Mouse (Mus musculus) heart, postnatal 0 days (tissue): ENCODE results near the gene Sestd1. TPM values are rescaled to one million over a fixed set of nuclear protein-coding genes. Genes with fewer than 3 reads are reported as not detected.

Experiments used
- ATAC-seq: fragments of 200-750 bp; cut with Nextera tagmentation; 2 replicates; pipeline ENCODE4 v1.8.0; 2017; ENCODE audit warnings: low read depth, moderate number of reproducible peaks, moderate library complexity; ENCODE audit not compliant: insufficient read depth
- DNase-seq: peaks from one replicate; pipeline ENCODE4 v3.0.0-alpha.2; 2016; ENCODE audit warnings: low spot score
- H3K27ac ChIP-seq: fragments of 300-500 bp; sonication (generic); 2 replicates; pipeline ENCODE4 v1.5.1; 2014; ENCODE audit warnings: low read depth, mild to moderate bottlenecking
- H3K27me3 ChIP-seq: fragments of 300-500 bp; sonication (generic); 2 replicates; pipeline ENCODE4 v1.6.1; 2014; ENCODE audit warnings: low read length, mixed read lengths; ENCODE audit not compliant: control insufficient read depth, insufficient read depth
- H3K36me3 ChIP-seq: fragments of 300-500 bp; sonication (generic); replicated peaks from 2 replicates; pipeline ENCODE4 v1.6.1; 2014; ENCODE audit warnings: low read length, mixed read lengths; ENCODE audit not compliant: control insufficient read depth, insufficient read depth
- H3K4me1 ChIP-seq: fragments of 300-500 bp; sonication (generic); 2 replicates; pipeline ENCODE4 v1.6.1; 2014; ENCODE audit warnings: antibody characterized with exemption; ENCODE audit not compliant: control insufficient read depth, insufficient read depth
- H3K4me2 ChIP-seq: fragments of 300-500 bp; sonication (generic); 2 replicates; pipeline ENCODE4 v1.6.1; 2014; ENCODE audit warnings: low read depth, mild to moderate bottlenecking, low read length, moderate library complexity
- H3K4me3 ChIP-seq: fragments of 300-500 bp; sonication (generic); 2 replicates; pipeline ENCODE4 v1.5.1; 2014; ENCODE audit warnings: low read depth, low read length
- H3K9ac ChIP-seq: fragments of 300-500 bp; sonication (generic); replicated peaks from 2 replicates; pipeline ENCODE4 v1.6.1; 2014; ENCODE audit warnings: low read depth, low read length, mixed read lengths
- H3K9me3 ChIP-seq: fragments of 300-500 bp; sonication (generic); replicated peaks from 2 replicates; pipeline ENCODE4 v1.6.1; 2016; ENCODE audit warnings: low read length; ENCODE audit not compliant: control insufficient read depth
- CTCF ChIP-seq: IDR thresholded peaks from 2 replicates; pipeline ENCODE4 v1.5.1; 2016; ENCODE audit warnings: antibody characterized with exemption, control low read depth, low read depth
- EP300 ChIP-seq: IDR thresholded peaks from 2 replicates; pipeline ENCODE4 v1.6.1; 2016; ENCODE audit warnings: antibody characterized with exemption, low read depth
- WGBS: fragments of 180-500 bp; shearing (Covaris S2); extraction: QIAGEN DNeasy Blood & Tissue Kit; methylation state at CpG from one replicate; pipeline ENCODE4 v1.1.7; 2014; 5-methylcytosine and 5-hydroxymethylcytosine counted together
- polyA plus RNA-seq: library from polyadenylated mRNA; unstranded; fragments of >200 nt; fragmentation: Nextera tagmentation; extraction: Ambion mirVana; gene quantifications from 2 replicates; pipeline ENCODE4 v1.2.1, GENCODE M21; 2015
- total RNA-seq: library from RNA; depleted of rRNA; stranded (reverse); fragments of >200 nt; gene quantifications from 2 replicates; pipeline ENCODE4 v1.2.3, GENCODE M21; 2014; ENCODE audit warnings: low replicate concordance

Gene Sestd1
- total and polyA plus RNA-seq, 2 experiments from 2014 or later = 9.7 to 9.8 TPM

DNA sequence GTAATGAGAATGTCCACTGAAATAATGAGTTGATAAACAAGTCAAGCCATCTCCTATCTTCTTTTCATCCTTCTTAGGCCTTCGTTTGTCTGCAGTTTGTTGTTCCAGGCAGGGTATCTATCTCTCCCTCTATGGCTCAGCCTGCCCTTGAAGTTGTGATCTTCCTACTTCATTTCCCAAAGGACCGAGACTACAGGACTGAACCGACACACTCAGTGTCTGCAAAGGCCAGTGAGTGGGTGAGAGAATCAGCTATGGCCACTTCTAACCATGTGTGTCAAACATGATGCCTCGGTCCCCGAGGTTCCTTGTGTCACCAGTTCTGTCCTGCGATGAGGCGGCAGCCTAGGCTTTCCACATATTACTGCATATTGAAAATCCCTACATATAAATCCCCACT, 90.7 kb downstream of the Sestd1 start:
- no peak for DNase-seq
- peaks cover 4% of the 10 kb centered on the region; the same call in 1 of the 2 replicates for H3K4me1 ChIP-seq
- no peak for TF ChIP-seq CTCF
- no peak for TF ChIP-seq EP300
- H3K4me3 ChIP-seq = no peak overlapping the region
- H3K9ac ChIP-seq = no peak overlapping the region
- 89% methylated on average over 7 of the region's 7 CpGs for WGBS
- no peaks in the 10 kb centered on the region for H3K9me3 ChIP-seq
- no peak overlapping the region for H3K4me2 ChIP-seq
- ATAC-seq = no peak
- no peak overlapping the region for H3K27ac ChIP-seq
- no peaks in the 10 kb centered on the region for H3K27me3 ChIP-seq
- H3K36me3 ChIP-seq = peaks cover 41% of the 10 kb centered on the region

- Histone ChIP-seq H3K4me3 (no peak overlapping the region), H3K9me3 (no peaks in the 10 kb centered on the region), H3K4me1 (peaks cover 24% of the 10 kb centered on the region), H3K36me3 (peaks cover 28% of the 10 kb centered on the region; the same call in 1 of the 2 replicates), H3K9ac (no peak overlapping the region), H3K4me2 (no peak overlapping the region), H3K27me3 (no peaks in the 10 kb centered on the region), H3K27ac (no peak overlapping the region)
- DNase-seq = no peak
- no peak for TF ChIP-seq EP300
- TF ChIP-seq CTCF = no peak
- no peak for ATAC-seq
- WGBS = 88% methylated on average over 3 of the region's 3 CpGs
Measured at GRCm38 (mm10) chr2:77187501-77187900, 92.9 kb downstream of the Sestd1 start.

GRCm38 (mm10) chr2:77186912-77187311, 93.5 kb downstream of the Sestd1 start:
- no peak for ATAC-seq
- TF ChIP-seq CTCF (no peak), EP300 (no peak)
- Histone ChIP-seq H3K27me3 (no peaks in the 10 kb centered on the region), H3K4me2 (no peak overlapping the region), H3K9ac (no peak overlapping the region), H3K9me3 (no peaks in the 10 kb centered on the region), H3K4me3 (no peak overlapping the region), H3K4me1 (peaks cover 28% of the 10 kb centered on the region), H3K27ac (no peak overlapping the region), H3K36me3 (peaks cover 27% of the 10 kb centered on the region; the same call in 1 of the 2 replicates)
- WGBS = 51% methylated on average over 8 of the region's 8 CpGs
- no peak for DNase-seq

- 25% methylated on average over 8 of the region's 8 CpGs for WGBS
- no peak for DNase-seq
Measured at GRCm38 (mm10) chr2:77184049-77184571, 96.3 kb downstream of the Sestd1 start.

GRCm38 (mm10) chr2:77183646-77184045, 96.7 kb downstream of the Sestd1 start:
- H3K27me3 ChIP-seq = no peaks in the 10 kb centered on the region
- no peak for TF ChIP-seq EP300
- TF ChIP-seq CTCF = no peak
- DNase-seq (no peak), ATAC-seq (no peak)
- H3K4me2 ChIP-seq = no peak overlapping the region
- H3K36me3 ChIP-seq = peaks cover 15% of the 10 kb centered on the region; the same call in 1 of the 2 replicates
- no peaks in the 10 kb centered on the region for H3K9me3 ChIP-seq
- H3K27ac ChIP-seq = peak overlapping the region; percentile 91
- no peak overlapping the region for H3K4me3 ChIP-seq
- WGBS = 61% methylated on average over 2 of the region's 2 CpGs
- peaks cover 40% of the 10 kb centered on the region for H3K4me1 ChIP-seq
- no peak overlapping the region for H3K9ac ChIP-seq

More at GRCm38 (mm10) chr2:77184049-77184571, 96.3 kb downstream of the Sestd1 start:
- ATAC-seq = no peak
- no peak for TF ChIP-seq CTCF
- TF ChIP-seq EP300 = no peak
- Histone ChIP-seq H3K9ac (no peak overlapping the region), H3K36me3 (peaks cover 15% of the 10 kb centered on the region; the same call in 1 of the 2 replicates), H3K27me3 (no peaks in the 10 kb centered on the region), H3K27ac (peak overlapping the region; percentile 91), H3K4me1 (peaks cover 40% of the 10 kb centered on the region), H3K4me3 (no peak overlapping the region), H3K4me2 (no peak overlapping the region), H3K9me3 (no peaks in the 10 kb centered on the region)

- no peak for DNase-seq
- peak overlapping the region; percentile 91 for H3K27ac ChIP-seq
- WGBS = 35% methylated on average over 6 of the region's 6 CpGs
- no peak overlapping the region for H3K9ac ChIP-seq
- peak; percentile 29 for ATAC-seq
- peaks cover 40% of the 10 kb centered on the region for H3K4me1 ChIP-seq
- H3K4me3 ChIP-seq = no peak overlapping the region
- no peak overlapping the region for H3K4me2 ChIP-seq
- TF ChIP-seq EP300 = no peak
- peak; percentile 17; the same call in 1 of the 2 replicates for TF ChIP-seq CTCF
- H3K36me3 ChIP-seq = peaks cover 12% of the 10 kb centered on the region; the same call in 1 of the 2 replicates
- H3K9me3 ChIP-seq = no peaks in the 10 kb centered on the region
- H3K27me3 ChIP-seq = no peaks in the 10 kb centered on the region
Measured at GRCm38 (mm10) chr2:77182996-77183380, 97.4 kb downstream of the Sestd1 start.
